8 mouse cellular contexts compared by ENCODE assay signal in the genomic region with DNA sequence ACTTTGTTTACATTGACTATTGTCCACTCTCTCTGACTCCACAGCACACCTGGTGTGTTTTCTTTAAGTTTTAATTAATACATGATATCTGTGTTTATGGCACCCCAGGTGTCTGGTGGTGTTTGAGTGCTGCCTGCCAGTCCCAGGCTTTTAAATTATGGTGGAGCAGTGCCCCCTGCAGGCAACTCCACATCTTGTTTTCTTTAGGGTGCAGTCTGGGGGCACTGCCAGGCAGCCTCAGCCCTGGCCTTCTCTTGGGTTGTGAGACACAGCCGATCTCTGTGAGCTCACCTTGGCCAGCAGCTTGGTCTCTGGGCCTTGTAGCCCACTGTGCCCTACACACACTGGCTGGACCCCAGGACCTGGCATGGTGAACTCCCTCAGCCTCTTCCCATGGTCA.
DNase-seq lines count a peak whose midpoint lies in the region; ATAC-seq and TF ChIP-seq lines count a peak whose summit lies in the region.

No protein-coding gene starts in this region.

- no peaks in the 10 kb centered on the region for H3K36me3 ChIP-seq in ES-Bruce4 (ENCODE audit: control insufficient read depth, insufficient read depth, low read length, poor library complexity, severe bottlenecking)
- peaks cover 70% of the 10 kb centered on the region for H3K36me3 ChIP-seq in heart, postnatal 0 days (replicated peaks; ENCODE audit: control insufficient read depth, insufficient read depth, low read length)
- 0 out of 2 replicates have a peak, but pooled peaks cover 11% of the 10 kb centered on the region for H3K36me3 ChIP-seq in lung, postnatal 0 days (ENCODE audit: insufficient read depth, low read length)

- H3K4me2 ChIP-seq in heart, postnatal 0 days (ENCODE audit: low read depth, low read length), result no peak overlapping the region
- no peak overlapping the region for H3K4me2 ChIP-seq in lung, postnatal 0 days (replicated peaks; ENCODE audit: low read depth, low read length)

- no peak overlapping the region for H3K27ac ChIP-seq in ES-Bruce4 (ENCODE audit: insufficient read depth, low read length)
- H3K27ac ChIP-seq in heart, postnatal 0 days (ENCODE audit: low read depth), result no peak overlapping the region
- H3K27ac ChIP-seq in lung, postnatal 0 days (ENCODE audit: low read length), result no peak overlapping the region

- peak; percentile 57 for TF ChIP-seq CTCF in ES-Bruce4 (IDR thresholded peaks at IDR 0.05; ENCODE audit: low read depth, low read length)
- TF ChIP-seq CTCF in heart, postnatal 0 days (IDR thresholded peaks at IDR 0.05; ENCODE audit: low read depth), result peak; percentile 71
- TF ChIP-seq CTCF in lung, postnatal 0 days (IDR thresholded peaks at IDR 0.05), result peak; percentile 83

- TF ChIP-seq POLR2A in ES-Bruce4 (IDR thresholded peaks at IDR 0.05; ENCODE audit: insufficient read depth, low read length), result no peak

- TF ChIP-seq EP300 in ES-Bruce4 (IDR thresholded peaks at IDR 0.05; ENCODE audit: insufficient read depth, low read depth, low read length), result no peak
- no peak for TF ChIP-seq EP300 in heart, postnatal 0 days (IDR thresholded peaks at IDR 0.05; ENCODE audit: low read depth)
- no peak for TF ChIP-seq EP300 in lung, postnatal 0 days (IDR thresholded peaks at IDR 0.05)

- H3K27me3 ChIP-seq in ES-Bruce4 (ENCODE audit: control insufficient read depth, insufficient read depth, low read length, poor library complexity, severe bottlenecking), result no peaks in the 10 kb centered on the region
- no peaks in the 10 kb centered on the region for H3K27me3 ChIP-seq in heart, postnatal 0 days (ENCODE audit: control insufficient read depth, insufficient read depth, low read length)
- no peaks in the 10 kb centered on the region for H3K27me3 ChIP-seq in lung, postnatal 0 days (replicated peaks; ENCODE audit: insufficient read depth, low read length)

- H3K9me3 ChIP-seq in ES-Bruce4 (replicated peaks; ENCODE audit: control insufficient read depth, insufficient read depth, low read length, poor library complexity, severe bottlenecking), result no peaks in the 10 kb centered on the region
- H3K9me3 ChIP-seq in heart, postnatal 0 days (replicated peaks; ENCODE audit: control insufficient read depth, low read length), result no peaks in the 10 kb centered on the region
- no peaks in the 10 kb centered on the region for H3K9me3 ChIP-seq in lung, postnatal 0 days (ENCODE audit: low read length)

- no peak overlapping the region for H3K4me3 ChIP-seq in ES-Bruce4 (ENCODE audit: low read depth, low read length)
- H3K4me3 ChIP-seq in heart, postnatal 0 days (ENCODE audit: low read depth, low read length), result no peak overlapping the region
- H3K4me3 ChIP-seq in lung, postnatal 0 days (ENCODE audit: low read depth, low read length), result no peak overlapping the region

- ATAC-seq in heart, postnatal 0 days (ENCODE audit: insufficient read depth, low read depth), result peak; percentile 66
- ATAC-seq in lung, postnatal 0 days, result peak; percentile 71

- H3K9ac ChIP-seq in ES-Bruce4 (ENCODE audit: low read depth, poor library complexity, severe bottlenecking), result no peak overlapping the region
- H3K9ac ChIP-seq in heart, postnatal 0 days (replicated peaks; ENCODE audit: low read depth, low read length), result no peak overlapping the region
- no peak overlapping the region for H3K9ac ChIP-seq in lung, postnatal 0 days (replicated peaks; ENCODE audit: low read depth)

- H3K4me1 ChIP-seq in ES-Bruce4 (ENCODE audit: control insufficient read depth, insufficient read depth, low read length), result no peaks in the 10 kb centered on the region
- peaks cover 9% of the 10 kb centered on the region for H3K4me1 ChIP-seq in heart, postnatal 0 days (ENCODE audit: control insufficient read depth, insufficient read depth)
- H3K4me1 ChIP-seq in lung, postnatal 0 days (ENCODE audit: insufficient read depth, low read depth, low read length), result no peaks in the 10 kb centered on the region

- peak; percentile 86 for DNase-seq in adrenal gland, postnatal 14 days
- DNase-seq in embryo, embryonic 11.5 days (ENCODE audit: low read depth, low spot score), result peak; percentile 32
- DNase-seq in heart, postnatal 0 days (ENCODE audit: low spot score), result peak; percentile 63
- peak; percentile 76 for DNase-seq in layer of hippocampus, adult 11-12 months (ENCODE audit: low spot score)
- peak; percentile 78 for DNase-seq in lung, postnatal 0 days (ENCODE audit: low spot score)
- peak; percentile 81 for DNase-seq in retina, postnatal 1 day
- DNase-seq in yolk sac, embryonic 10.5 days (ENCODE audit: low spot score), result no peak

- whole genome bisulfite sequencing in heart, postnatal 0 days, result 26% methylated on average over 1 of the region's 1 CpGs
- WGBS in lung, postnatal 0 days, result 27% methylated on average over 1 of the region's 1 CpGs
